Mouse (Mus musculus) small intestine, adult 2 months (tissue): Measurements from ENCODE around the gene Alox5. TPM values are rescaled to one million over a fixed set of nuclear protein-coding genes. Genes with fewer than 3 reads are reported as not detected.

Experiments
- H3K27ac ChIP-seq: fragments of 200-500 bp; 2 replicates; pipeline ENCODE4 v1.5.1; 2012; ENCODE audit warnings: low read depth, low read length, control low read depth, inconsistent platforms; ENCODE audit not compliant: insufficient read depth
- H3K27me3 ChIP-seq: fragments of 200-500 bp; 2 replicates; pipeline ENCODE4 v1.6.1; 2012; ENCODE audit warnings: mild to moderate bottlenecking, moderate library complexity, low read length, inconsistent platforms; ENCODE audit not compliant: control insufficient read depth, insufficient read depth
- H3K36me3 ChIP-seq: fragments of 200-500 bp; 2 replicates; pipeline ENCODE4 v1.6.1; 2012; ENCODE audit warnings: mild to moderate bottlenecking, low read length, control low read depth, inconsistent platforms; ENCODE audit not compliant: control insufficient read depth, insufficient read depth
- H3K4me1 ChIP-seq: fragments of 200-500 bp; 2 replicates; pipeline ENCODE4 v1.6.1; 2012; ENCODE audit warnings: low read length, inconsistent platforms, mixed read lengths; ENCODE audit not compliant: control insufficient read depth, insufficient read depth, insufficient read length
- H3K4me3 ChIP-seq: fragments of 200-500 bp; 2 replicates; pipeline ENCODE4 v1.5.1; 2012; ENCODE audit warnings: low read depth, mild to moderate bottlenecking, control low read depth, inconsistent platforms, low read length, moderate library complexity
- CTCF ChIP-seq: fragments of 200-500 bp; IDR thresholded peaks from 2 replicates; pipeline ENCODE4 v1.5.1; 2012; ENCODE audit warnings: low read depth, mild to moderate bottlenecking, control low read depth, inconsistent platforms, low read length, moderate library complexity, mixed read lengths; ENCODE audit not compliant: insufficient replicate concordance, insufficient read length; ENCODE audit errors: extremely low read depth
- POLR2A ChIP-seq: fragments of 200-500 bp; IDR thresholded peaks from 2 replicates; pipeline ENCODE4 v1.6.1; 2012; ENCODE audit warnings: low read depth, mild to moderate bottlenecking, control low read depth, inconsistent platforms, low read length, moderate library complexity
- WGBS: fragments of 180-500 bp; shearing (Covaris S2); methylation state at CpG from one replicate; pipeline ENCODE4 v1.1.7; 2018; 5-methylcytosine and 5-hydroxymethylcytosine counted together
- polyA plus RNA-seq: library from polyadenylated mRNA; depleted of rRNA; stranded (reverse); fragments of >200 nt; gene quantifications from 2 replicates; pipeline ENCODE4 v1.2.3, GENCODE M21; 2012

The Alox5 gene
- polyA plus RNA-seq, 1 experiment, result 3.6 TPM

- Histone ChIP-seq H3K4me1 (0 out of 2 replicates have a peak, but pooled peaks cover 2% of the 10 kb centered on the region), H3K4me3 (no peak overlapping the region), H3K27ac (no peak overlapping the region), H3K27me3 (no peaks in the 10 kb centered on the region), H3K36me3 (no peaks in the 10 kb centered on the region)
- TF ChIP-seq POLR2A, result no peak
- 83% methylated on average over 1 of the region's 1 CpGs for WGBS
Observed at GRCm38 (mm10) chr6:116418487-116418886, 42.5 kb downstream of the Alox5 start.

DNA sequence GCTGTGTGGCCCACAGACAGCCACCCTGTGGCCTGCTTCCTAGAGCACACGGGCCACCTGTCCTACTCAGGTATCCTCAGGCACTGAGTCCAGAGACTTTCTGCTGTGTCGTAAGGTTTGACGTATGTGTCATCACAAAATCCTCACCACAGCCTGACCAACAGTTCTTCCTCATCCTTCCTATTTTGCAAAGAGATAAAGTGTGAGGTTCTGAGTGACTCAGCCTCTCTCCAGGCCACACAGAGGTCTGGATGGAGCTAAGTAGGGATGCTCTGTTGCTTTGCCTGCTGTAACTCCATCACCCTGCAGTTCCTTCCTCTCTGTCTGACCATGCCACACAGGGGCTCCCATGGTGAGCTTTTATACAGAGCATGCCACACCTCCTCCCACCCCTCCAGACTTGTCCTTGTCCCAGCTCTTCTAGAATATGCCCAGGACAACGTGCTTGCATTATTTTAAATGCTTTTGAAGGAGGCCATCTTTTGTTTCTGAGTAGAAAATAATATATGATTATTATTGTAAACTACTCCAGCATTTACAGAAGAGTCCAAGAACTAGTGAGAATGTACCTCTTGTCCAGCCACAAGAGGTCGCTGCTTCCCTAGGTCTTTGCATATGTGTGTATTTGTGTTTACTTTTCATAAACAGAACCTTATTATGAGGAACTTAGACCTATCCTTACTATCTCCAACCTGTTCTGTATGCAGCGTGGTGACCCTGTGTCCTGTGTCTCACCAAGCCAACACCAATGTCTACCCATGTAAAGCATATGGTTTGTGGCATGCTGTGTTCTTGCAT, 43.3 kb downstream of the Alox5 start:
- Histone ChIP-seq H3K27ac (no peak overlapping the region), H3K4me1 (0 out of 2 replicates have a peak, but pooled peaks cover 2% of the 10 kb centered on the region), H3K27me3 (no peaks in the 10 kb centered on the region), H3K36me3 (no peaks in the 10 kb centered on the region), H3K4me3 (no peak overlapping the region)
- 59% methylated on average over 6 of the region's 6 CpGs for WGBS
- TF ChIP-seq POLR2A, result no peak
- no peak for TF ChIP-seq CTCF

GRCm38 (mm10) chr6:116416000-116416552, 44.9 kb downstream of the Alox5 start:
- H3K36me3 ChIP-seq, result no peaks in the 10 kb centered on the region
- WGBS, result 83% methylated on average over 6 of the region's 6 CpGs
- no peak overlapping the region for H3K27ac ChIP-seq
- TF ChIP-seq CTCF (no peak), POLR2A (no peak)
- H3K4me3 ChIP-seq, result no peak overlapping the region
- no peaks in the 10 kb centered on the region for H3K27me3 ChIP-seq
- 0 out of 2 replicates have a peak, but pooled peaks cover 2% of the 10 kb centered on the region for H3K4me1 ChIP-seq

GRCm38 (mm10) chr6:116415126-116415676, 45.8 kb downstream of the Alox5 start:
- no peaks in the 10 kb centered on the region for H3K27me3 ChIP-seq
- no peak overlapping the region for H3K4me3 ChIP-seq
- no peak overlapping the region for H3K27ac ChIP-seq
- peaks cover 2% of the 10 kb centered on the region; the same call in 1 of the 2 replicates for H3K36me3 ChIP-seq
- TF ChIP-seq POLR2A, result no peak
- no peak for TF ChIP-seq CTCF
- 32% methylated on average over 12 of the region's 12 CpGs for WGBS
- 0 out of 2 replicates have a peak, but pooled peaks cover 2% of the 10 kb centered on the region for H3K4me1 ChIP-seq

DNA sequence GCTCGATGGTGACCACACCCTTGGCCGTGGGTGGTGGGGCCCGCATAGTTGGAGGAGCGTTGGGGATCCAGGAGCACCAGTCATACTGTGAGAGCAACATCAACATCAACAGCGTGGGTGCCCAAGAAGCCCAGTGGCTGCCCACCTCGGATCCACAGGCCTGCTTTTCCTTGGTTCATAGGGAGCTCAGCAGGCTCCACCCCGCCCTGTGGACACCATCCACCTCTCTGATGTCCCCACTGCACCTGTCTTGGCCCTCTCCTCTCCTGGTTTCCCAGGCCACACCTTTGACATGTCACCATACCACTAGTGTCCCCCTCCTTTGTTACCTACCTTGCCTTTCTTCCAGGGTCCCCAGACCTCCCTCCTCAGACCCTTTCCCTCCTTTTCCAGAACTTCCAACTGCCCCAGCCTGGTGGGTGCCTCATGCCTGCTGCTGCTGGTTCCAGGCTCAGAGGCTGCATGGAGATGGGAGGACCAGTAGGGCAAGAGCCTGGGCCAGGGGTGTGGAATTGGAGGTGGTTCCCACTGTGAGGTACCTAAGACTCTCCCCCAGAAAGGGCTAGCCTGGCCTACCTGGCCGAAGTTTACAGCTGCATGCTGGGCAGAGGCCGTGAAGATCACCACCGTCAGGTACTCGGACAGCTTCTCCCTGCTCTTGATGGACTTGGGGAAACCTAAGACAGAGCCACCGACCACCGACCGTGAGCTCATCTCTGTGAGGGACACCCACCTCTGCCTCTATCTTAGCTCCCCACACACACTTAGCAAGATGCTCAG, 48.2 kb downstream of the Alox5 start:
- no peak for TF ChIP-seq CTCF
- no peak for TF ChIP-seq POLR2A
- 91% methylated on average over 14 of the region's 14 CpGs for WGBS
- no peak overlapping the region for H3K4me3 ChIP-seq

GRCm38 (mm10) chr6:116411716-116412115, 49.3 kb downstream of the Alox5 start:
- TF ChIP-seq POLR2A (no peak), CTCF (no peak)
- H3K4me1 ChIP-seq, result 0 out of 2 replicates have a peak, but pooled peaks cover 2% of the 10 kb centered on the region
- no peak overlapping the region for H3K4me3 ChIP-seq
- no peak overlapping the region for H3K27ac ChIP-seq
- H3K27me3 ChIP-seq, result no peaks in the 10 kb centered on the region
- WGBS, result 90% methylated on average over 3 of the region's 3 CpGs
- H3K36me3 ChIP-seq, result peaks cover 5% of the 10 kb centered on the region

More for the DNA sequence above, 48.2 kb downstream of the Alox5 start:
- Histone ChIP-seq H3K27ac (no peak overlapping the region), H3K36me3 (peaks cover 2% of the 10 kb centered on the region), H3K27me3 (no peaks in the 10 kb centered on the region), H3K4me1 (0 out of 2 replicates have a peak, but pooled peaks cover 2% of the 10 kb centered on the region)
